Mouse (Mus musculus): ENCODE data around the gene Poc1b. TPM values are rescaled to one million over a fixed set of nuclear protein-coding genes. Genes with fewer than 3 reads are reported as not detected.
A peak's percentile ranks its signal among the peaks of the same experiment; 100 is the strongest.

Poc1b gene
- polyA plus RNA-seq (2012; rRNA removed): 26.7 and 26.8 TPM in 2 replicates

GRCm38 (mm10) chr10:99106703-99107631 lies at the start of gene Poc1b:
TSS of gene Poc1b (plus strand) at chr10:99107036.
- TF ChIP-seq CTCF (IDR thresholded peaks at IDR 0.05; ENCODE audit: borderline replicate concordance, extremely low read depth, insufficient read depth, insufficient read length): no peak
- TF ChIP-seq POLR2A (IDR thresholded peaks at IDR 0.05; ENCODE audit: borderline replicate concordance, extremely low read depth, insufficient read depth, insufficient read length, poor library complexity, severe bottlenecking): 0 out of 2 replicates have a peak, but pooled peaks have one; percentile 30
- DNase-seq (ENCODE audit: low read depth): peak; percentile 96

- TF ChIP-seq POLR2A (IDR thresholded peaks at IDR 0.05; ENCODE audit: borderline replicate concordance, extremely low read depth, insufficient read depth, insufficient read length, poor library complexity, severe bottlenecking) (no peak), CTCF (IDR thresholded peaks at IDR 0.05; ENCODE audit: borderline replicate concordance, extremely low read depth, insufficient read depth, insufficient read length) (no peak)
- DNase-seq (ENCODE audit: low read depth): no peak
Observed at GRCm38 (mm10) chr10:99060588-99060987, 46.2 kb upstream of the Poc1b start.

GRCm38 (mm10) chr10:99061418-99061817 lies 45.4 kb upstream of the Poc1b start:
- no peak for TF ChIP-seq POLR2A (IDR thresholded peaks at IDR 0.05; ENCODE audit: borderline replicate concordance, extremely low read depth, insufficient read depth, insufficient read length, poor library complexity, severe bottlenecking)
- no peak for TF ChIP-seq CTCF (IDR thresholded peaks at IDR 0.05; ENCODE audit: borderline replicate concordance, extremely low read depth, insufficient read depth, insufficient read length)
- DNase-seq (ENCODE audit: low read depth): no peak

- TF ChIP-seq POLR2A (IDR thresholded peaks at IDR 0.05; ENCODE audit: borderline replicate concordance, extremely low read depth, insufficient read depth, insufficient read length, poor library complexity, severe bottlenecking) (no peak), CTCF (IDR thresholded peaks at IDR 0.05; ENCODE audit: borderline replicate concordance, extremely low read depth, insufficient read depth, insufficient read length) (no peak)
- DNase-seq (ENCODE audit: low read depth): no peak
Observed at GRCm38 (mm10) chr10:99062546-99062945, 44.3 kb upstream of the Poc1b start.

- DNase-seq (ENCODE audit: low read depth): no peak
- TF ChIP-seq CTCF (IDR thresholded peaks at IDR 0.05; ENCODE audit: borderline replicate concordance, extremely low read depth, insufficient read depth, insufficient read length): no peak
- TF ChIP-seq POLR2A (IDR thresholded peaks at IDR 0.05; ENCODE audit: borderline replicate concordance, extremely low read depth, insufficient read depth, insufficient read length, poor library complexity, severe bottlenecking): no peak
Observed at GRCm38 (mm10) chr10:99076113-99076895, 30.5 kb upstream of the Poc1b start.

GRCm38 (mm10) chr10:99078621-99079020 lies 28.2 kb upstream of the Poc1b start:
- TF ChIP-seq CTCF (IDR thresholded peaks at IDR 0.05; ENCODE audit: borderline replicate concordance, extremely low read depth, insufficient read depth, insufficient read length): no peak
- TF ChIP-seq POLR2A (IDR thresholded peaks at IDR 0.05; ENCODE audit: borderline replicate concordance, extremely low read depth, insufficient read depth, insufficient read length, poor library complexity, severe bottlenecking): no peak
- DNase-seq (ENCODE audit: low read depth): no peak

DNA sequence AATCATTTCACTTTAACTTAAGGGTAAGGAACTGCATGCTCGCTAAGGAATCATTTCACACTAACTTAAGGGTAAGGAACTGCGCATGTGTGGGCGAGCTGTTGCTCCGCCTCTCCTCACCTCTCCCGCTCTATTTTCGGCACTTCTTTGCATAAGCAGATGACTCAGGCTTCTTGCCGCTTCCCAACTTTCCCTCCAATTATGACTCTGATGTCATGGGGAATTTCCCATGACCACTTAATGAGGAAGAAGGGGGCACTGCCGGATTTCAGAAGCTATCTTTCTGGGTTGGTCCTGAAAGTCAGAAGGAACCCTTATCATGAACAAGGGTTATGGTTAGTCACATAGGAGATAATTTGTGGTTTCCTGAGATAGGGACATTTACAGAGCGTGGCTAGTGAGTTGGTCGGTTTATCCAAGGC lies 25.3 kb upstream of the Poc1b start:
- DNase-seq (ENCODE audit: low read depth): no peak
- TF ChIP-seq CTCF (IDR thresholded peaks at IDR 0.05; ENCODE audit: borderline replicate concordance, extremely low read depth, insufficient read depth, insufficient read length) (no peak), POLR2A (IDR thresholded peaks at IDR 0.05; ENCODE audit: borderline replicate concordance, extremely low read depth, insufficient read depth, insufficient read length, poor library complexity, severe bottlenecking) (no peak)

GRCm38 (mm10) chr10:99083431-99084003 lies 23.3 kb upstream of the Poc1b start:
- DNase-seq (ENCODE audit: low read depth): no peak
- TF ChIP-seq POLR2A (IDR thresholded peaks at IDR 0.05; ENCODE audit: borderline replicate concordance, extremely low read depth, insufficient read depth, insufficient read length, poor library complexity, severe bottlenecking) (no peak), CTCF (IDR thresholded peaks at IDR 0.05; ENCODE audit: borderline replicate concordance, extremely low read depth, insufficient read depth, insufficient read length) (no peak)

- peak; percentile 94 for DNase-seq (ENCODE audit: low read depth)
- TF ChIP-seq POLR2A (IDR thresholded peaks at IDR 0.05; ENCODE audit: borderline replicate concordance, extremely low read depth, insufficient read depth, insufficient read length, poor library complexity, severe bottlenecking): no peak
- peak; percentile 97 for TF ChIP-seq CTCF (IDR thresholded peaks at IDR 0.05; ENCODE audit: borderline replicate concordance, extremely low read depth, insufficient read depth, insufficient read length)
Observed at GRCm38 (mm10) chr10:99084397-99085239, 22.2 kb upstream of the Poc1b start.

- no peak for DNase-seq (ENCODE audit: low read depth)
- TF ChIP-seq CTCF (IDR thresholded peaks at IDR 0.05; ENCODE audit: borderline replicate concordance, extremely low read depth, insufficient read depth, insufficient read length) (no peak), POLR2A (IDR thresholded peaks at IDR 0.05; ENCODE audit: borderline replicate concordance, extremely low read depth, insufficient read depth, insufficient read length, poor library complexity, severe bottlenecking) (no peak)
Observed at GRCm38 (mm10) chr10:99085240-99085587, 21.6 kb upstream of the Poc1b start.

Data from brain, embryonic 14.5 days (tissue).